Mouse (Mus musculus): ENCODE measurements around the gene Tlcd1. TPM values are rescaled to one million over a fixed set of nuclear protein-coding genes. Genes with fewer than 3 reads are reported as not detected.
A peak's percentile ranks its signal among the peaks of the same experiment; 100 is the strongest.

Tlcd1 gene
- polyA plus RNA-seq, 1 experiment from 2014 or later = 14.1 TPM

DNA sequence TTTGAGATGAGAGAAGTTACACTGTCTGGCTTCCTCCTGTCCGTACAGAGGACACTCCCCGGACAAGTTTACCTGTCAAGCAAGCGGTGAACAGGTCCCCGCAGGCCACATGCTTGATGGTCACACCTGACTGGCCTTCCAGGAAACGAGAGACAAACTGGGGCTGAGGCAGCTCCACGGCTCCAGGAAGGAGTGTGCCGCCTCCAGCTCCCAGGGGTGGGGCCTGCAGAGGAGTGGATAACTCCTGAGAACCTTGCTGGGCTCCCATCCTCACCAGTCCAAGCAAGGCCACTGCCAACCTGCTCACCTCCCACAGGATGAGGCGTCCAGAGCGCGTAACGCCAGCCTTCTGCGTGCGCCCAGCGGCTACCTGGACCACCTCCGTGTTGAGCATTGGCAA lies 6.2 kb upstream of the Tlcd1 start:
- H3K9ac ChIP-seq = no peak overlapping the region
- no peak overlapping the region for H3K4me2 ChIP-seq (replicated peaks)
- no peaks in the 10 kb centered on the region for H3K27me3 ChIP-seq
- ATAC-seq (ENCODE audit: low FRiP score, low read depth) = no peak
- H3K9me3 ChIP-seq = no peaks in the 10 kb centered on the region
- peaks cover 25% of the 10 kb centered on the region for H3K36me3 ChIP-seq
- H3K27ac ChIP-seq = no peak overlapping the region
- 92% methylated on average over 15 of the region's 15 CpGs for WGBS
- no peak overlapping the region for H3K4me3 ChIP-seq
- peaks cover 22% of the 10 kb centered on the region for H3K4me1 ChIP-seq

DNA sequence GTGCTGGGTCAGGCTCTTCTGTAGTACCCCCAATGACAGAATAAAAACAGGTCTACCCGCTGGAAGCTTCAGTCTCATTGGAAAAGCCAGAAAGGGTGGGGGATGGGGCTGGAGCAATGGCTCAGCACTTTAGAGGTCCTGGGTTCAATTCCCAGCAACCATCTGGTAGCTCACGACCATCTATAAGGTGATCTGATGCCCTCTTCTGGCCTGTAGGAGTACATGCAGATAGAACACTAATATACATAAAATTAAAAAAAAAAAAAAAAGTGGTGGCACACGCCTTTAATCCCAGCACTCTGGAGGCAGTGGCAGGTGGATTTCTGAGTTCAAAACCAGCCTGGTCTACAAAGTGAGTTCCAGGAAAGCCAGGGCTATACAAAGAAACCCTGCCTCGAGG lies 5.2 kb upstream of the Tlcd1 start:
- no peaks in the 10 kb centered on the region for H3K9me3 ChIP-seq
- no peak overlapping the region for H3K4me3 ChIP-seq
- no peak overlapping the region for H3K27ac ChIP-seq
- 83% methylated on average over 4 of the region's 4 CpGs for WGBS
- no peak overlapping the region for H3K9ac ChIP-seq
- no peak for ATAC-seq (ENCODE audit: low FRiP score, low read depth)
- H3K4me2 ChIP-seq (replicated peaks) = no peak overlapping the region
- H3K36me3 ChIP-seq = peaks cover 25% of the 10 kb centered on the region
- no peaks in the 10 kb centered on the region for H3K27me3 ChIP-seq
- peaks cover 18% of the 10 kb centered on the region for H3K4me1 ChIP-seq

DNA sequence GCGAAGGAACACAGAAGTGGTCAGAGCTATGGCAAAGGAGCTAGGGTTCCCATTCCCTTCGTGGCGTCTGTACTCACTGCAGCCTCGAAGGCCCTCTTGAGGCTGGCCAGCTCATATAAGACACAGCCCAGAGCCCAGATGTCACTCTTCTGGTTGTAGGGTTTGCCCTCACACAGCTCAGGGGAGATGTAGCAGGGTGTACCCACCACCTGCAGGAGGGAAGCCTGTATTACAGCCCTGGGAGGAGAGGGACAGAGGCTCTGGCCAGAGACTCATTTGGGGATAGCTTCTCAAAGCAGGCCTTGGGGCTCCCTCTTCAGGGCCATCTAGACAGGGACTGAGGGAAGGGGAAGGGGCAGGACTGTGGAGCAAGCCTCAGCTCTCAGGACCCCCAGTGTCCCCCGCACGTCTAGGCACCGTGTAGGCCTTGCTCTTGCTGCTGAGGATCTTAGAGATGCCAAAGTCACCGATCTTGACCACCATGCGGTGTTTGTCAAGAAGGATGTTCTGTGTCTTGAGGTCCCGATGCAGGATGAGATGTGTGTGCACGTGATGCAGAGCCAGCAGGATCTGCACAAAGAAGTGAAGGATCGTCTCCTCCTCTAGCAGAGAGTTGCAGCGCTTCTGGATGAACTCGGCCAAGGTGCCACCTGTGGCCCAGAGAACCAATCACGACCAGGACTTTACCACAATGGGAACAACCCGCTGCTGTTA lies 4.3 kb upstream of the Tlcd1 start:
- WGBS = 79% methylated on average over 16 of the region's 16 CpGs
- ATAC-seq (ENCODE audit: low FRiP score, low read depth) = no peak

DNA sequence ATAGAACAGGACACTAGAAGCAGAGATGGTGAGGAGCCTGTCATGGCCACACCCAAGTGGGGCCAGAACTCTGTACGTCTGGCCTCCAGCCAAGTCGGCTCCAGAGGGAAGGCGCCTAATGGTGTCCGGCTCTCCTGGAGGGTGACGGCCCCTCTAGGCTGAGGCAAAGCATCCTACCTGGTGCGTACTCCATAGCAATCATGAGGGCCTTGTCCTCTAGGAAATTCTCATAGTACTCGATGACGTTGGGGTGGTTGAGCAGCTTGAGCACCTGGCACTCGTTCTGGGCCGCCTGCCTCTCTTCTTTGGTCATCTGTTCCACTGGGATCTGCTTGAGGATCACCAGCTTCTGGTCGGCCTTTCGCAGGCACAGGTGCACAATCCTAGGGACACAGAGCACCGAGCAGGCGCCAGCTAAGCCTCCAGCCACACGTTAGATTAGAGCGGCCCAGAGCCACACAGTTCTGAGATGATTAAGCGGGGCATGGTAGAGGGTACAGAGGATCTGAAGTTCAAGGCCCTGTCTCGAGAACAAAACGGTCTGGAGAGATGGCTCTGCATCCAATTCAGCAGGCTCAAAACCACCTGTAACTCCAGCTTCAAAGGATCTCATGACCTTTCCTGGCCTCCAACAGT lies 3.6 kb upstream of the Tlcd1 start:
- H3K36me3 ChIP-seq = peaks cover 19% of the 10 kb centered on the region
- ATAC-seq (ENCODE audit: low FRiP score, low read depth) = no peak

More for the DNA sequence above, 4.3 kb upstream of the Tlcd1 start:
- Histone ChIP-seq H3K4me2 (replicated peaks) (no peak overlapping the region), H3K27ac (no peak overlapping the region), H3K27me3 (no peaks in the 10 kb centered on the region), H3K4me3 (no peak overlapping the region), H3K36me3 (peaks cover 25% of the 10 kb centered on the region), H3K9me3 (no peaks in the 10 kb centered on the region), H3K4me1 (peaks cover 16% of the 10 kb centered on the region), H3K9ac (no peak overlapping the region)

DNA sequence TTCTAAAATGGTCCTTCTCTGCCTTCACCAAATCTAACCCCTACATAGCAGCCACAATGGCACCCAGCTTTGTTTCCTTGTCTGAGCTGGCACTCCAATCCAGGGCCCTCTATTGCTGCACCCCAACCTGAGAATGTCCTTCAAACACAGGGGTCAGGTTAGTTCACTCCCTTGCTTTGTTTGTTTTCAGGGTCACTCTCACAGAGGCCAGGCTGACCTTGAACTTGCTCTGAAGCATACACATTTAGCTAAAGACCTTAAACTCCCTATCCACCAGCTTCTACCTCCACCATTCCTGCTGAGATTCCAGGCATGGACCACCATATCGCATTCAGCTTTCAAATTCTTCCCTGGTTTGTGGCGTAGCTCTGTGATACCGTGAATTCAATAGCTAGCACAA lies 2.0 kb upstream of the Tlcd1 start:
- Histone ChIP-seq H3K4me1 (peaks cover 30% of the 10 kb centered on the region), H3K27me3 (no peaks in the 10 kb centered on the region), H3K36me3 (peaks cover 20% of the 10 kb centered on the region), H3K4me3 (no peak overlapping the region), H3K4me2 (replicated peaks) (no peak overlapping the region), H3K9me3 (no peaks in the 10 kb centered on the region), H3K9ac (no peak overlapping the region), H3K27ac (no peak overlapping the region)
- no peak for ATAC-seq (ENCODE audit: low FRiP score, low read depth)
- 95% methylated on average over 3 of the region's 3 CpGs for WGBS

More for the DNA sequence above, 3.6 kb upstream of the Tlcd1 start:
- Histone ChIP-seq H3K4me2 (replicated peaks) (no peak overlapping the region), H3K4me1 (peaks cover 21% of the 10 kb centered on the region), H3K9ac (no peak overlapping the region), H3K4me3 (no peak overlapping the region), H3K27me3 (no peaks in the 10 kb centered on the region), H3K9me3 (no peaks in the 10 kb centered on the region), H3K27ac (no peak overlapping the region)
- 78% methylated on average over 19 of the region's 19 CpGs for WGBS

DNA sequence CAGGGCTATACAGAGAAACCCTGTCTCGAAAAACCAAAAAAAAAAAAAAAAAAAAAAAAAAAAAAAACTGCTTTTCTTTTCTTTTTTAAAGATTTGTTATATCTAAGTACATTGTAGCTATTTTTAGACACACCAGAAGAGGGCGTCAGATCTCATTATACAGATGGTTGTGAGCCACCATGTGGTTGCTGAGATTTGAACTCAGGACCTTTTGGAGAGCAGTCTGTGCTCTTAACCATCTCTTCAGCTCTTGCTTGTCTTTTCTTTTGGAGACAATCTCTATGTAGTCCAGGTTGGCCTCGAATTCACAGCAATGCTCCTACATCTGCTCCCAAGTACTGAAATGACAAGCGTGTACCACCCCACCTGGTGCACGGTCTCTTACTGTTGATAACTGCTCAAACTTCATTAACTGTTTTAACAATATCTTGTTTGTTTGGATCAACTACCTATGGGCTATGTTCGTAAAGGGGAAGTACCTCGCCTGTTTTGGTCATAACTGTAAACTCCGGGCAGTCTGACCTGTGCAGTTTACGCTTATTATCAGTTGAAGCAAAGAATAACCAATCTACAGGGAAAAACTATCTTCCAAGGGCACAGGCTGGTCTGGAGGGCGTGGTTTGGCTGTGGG lies 625 bp upstream of the Tlcd1 start:
- no peak for ATAC-seq (ENCODE audit: low FRiP score, low read depth)
- Histone ChIP-seq H3K9me3 (no peaks in the 10 kb centered on the region), H3K36me3 (peaks cover 32% of the 10 kb centered on the region), H3K27ac (peak overlapping the region; percentile 98; the same call in 1 of the 2 replicates), H3K9ac (no peak overlapping the region), H3K4me1 (peaks cover 44% of the 10 kb centered on the region), H3K4me3 (peak overlapping the region; percentile 68), H3K4me2 (replicated peaks) (peak overlapping the region; percentile 91), H3K27me3 (no peaks in the 10 kb centered on the region)
- WGBS = 4% methylated on average over 10 of the region's 10 CpGs

- H3K9ac ChIP-seq = peak overlapping the region; percentile 66
- peaks cover 36% of the 10 kb centered on the region for H3K36me3 ChIP-seq
- H3K4me2 ChIP-seq (replicated peaks) = peak overlapping the region; percentile 91
- no peaks in the 10 kb centered on the region for H3K9me3 ChIP-seq
- no peak for ATAC-seq (ENCODE audit: low FRiP score, low read depth)
- H3K27me3 ChIP-seq = no peaks in the 10 kb centered on the region
- peaks cover 54% of the 10 kb centered on the region for H3K4me1 ChIP-seq
- WGBS = under 1% methylated on average over 23 of the region's 23 CpGs
- peak overlapping the region; percentile 98; the same call in 1 of the 2 replicates for H3K27ac ChIP-seq
- peak overlapping the region; percentile 68 for H3K4me3 ChIP-seq
Observed at GRCm38 (mm10) chr11:78176905-78177331, 407 bp downstream of the Tlcd1 start.

GRCm38 (mm10) chr11:78177437-78177836 lies 926 bp downstream of the Tlcd1 start:
- ATAC-seq (ENCODE audit: low FRiP score, low read depth) = no peak
- H3K27ac ChIP-seq = peak overlapping the region; percentile 98
- peaks cover 59% of the 10 kb centered on the region for H3K4me1 ChIP-seq
- peak overlapping the region; percentile 91 for H3K4me2 ChIP-seq (replicated peaks)
- H3K4me3 ChIP-seq = peak overlapping the region; percentile 68
- H3K27me3 ChIP-seq = no peaks in the 10 kb centered on the region
- peaks cover 36% of the 10 kb centered on the region for H3K36me3 ChIP-seq
- 1% methylated on average over 10 of the region's 10 CpGs for WGBS
- peak overlapping the region; percentile 66 for H3K9ac ChIP-seq
- H3K9me3 ChIP-seq = no peaks in the 10 kb centered on the region

- Histone ChIP-seq H3K9ac (peak overlapping the region; percentile 87), H3K4me1 (peaks cover 60% of the 10 kb centered on the region), H3K36me3 (peaks cover 34% of the 10 kb centered on the region), H3K27ac (peak overlapping the region; percentile 98), H3K27me3 (no peaks in the 10 kb centered on the region), H3K4me3 (peak overlapping the region; percentile 68), H3K4me2 (replicated peaks) (peak overlapping the region; percentile 91), H3K9me3 (no peaks in the 10 kb centered on the region)
- peak; percentile 85 for ATAC-seq (ENCODE audit: low FRiP score, low read depth)
- under 1% methylated on average over 72 of the region's 84 CpGs for WGBS
Observed at GRCm38 (mm10) chr11:78177903-78178858, 1.7 kb downstream of the Tlcd1 start.

DNA sequence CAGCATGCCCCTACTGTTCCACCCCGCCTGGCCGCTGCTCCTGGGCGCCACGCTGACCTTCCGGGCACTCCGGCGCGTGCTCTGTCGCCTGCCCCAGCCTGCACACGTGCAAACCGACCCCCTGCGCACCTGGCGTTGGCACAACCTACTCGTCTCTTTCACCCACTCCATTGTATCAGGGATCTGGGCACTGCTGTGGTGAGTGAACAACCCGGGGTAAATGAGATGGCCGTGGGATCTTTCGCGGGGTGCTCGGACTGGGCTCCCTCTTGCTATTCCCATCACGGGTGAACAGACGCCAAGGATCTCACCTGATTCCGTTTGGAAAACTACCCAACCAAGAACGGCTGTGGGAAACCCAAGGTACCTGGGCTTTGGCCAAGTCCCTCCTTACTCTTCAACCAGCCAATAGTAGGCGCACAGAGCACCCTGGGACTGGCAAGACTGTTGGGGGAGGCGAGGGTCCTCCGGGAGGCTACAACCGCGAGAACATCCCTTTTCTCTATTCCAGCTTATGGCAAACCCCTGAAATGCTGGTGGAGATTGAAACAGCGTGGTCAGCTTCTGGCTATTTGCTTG lies 2.4 kb downstream of the Tlcd1 start:
- peaks cover 34% of the 10 kb centered on the region for H3K36me3 ChIP-seq
- peak; percentile 0; the same call in 1 of the 2 replicates for ATAC-seq (ENCODE audit: low FRiP score, low read depth)
- WGBS = 1% methylated on average over 29 of the region's 29 CpGs

GRCm38 (mm10) chr11:78179438-78179999 lies 3.0 kb downstream of the Tlcd1 start:
- peak overlapping the region; percentile 87 for H3K9ac ChIP-seq
- H3K4me1 ChIP-seq = peaks cover 63% of the 10 kb centered on the region
- peak overlapping the region; percentile 91 for H3K4me2 ChIP-seq (replicated peaks)
- 26% methylated on average over 8 of the region's 8 CpGs for WGBS
- H3K4me3 ChIP-seq = peak overlapping the region; percentile 68
- peaks cover 34% of the 10 kb centered on the region for H3K36me3 ChIP-seq
- H3K27me3 ChIP-seq = no peaks in the 10 kb centered on the region
- no peaks in the 10 kb centered on the region for H3K9me3 ChIP-seq
- peak overlapping the region; percentile 98 for H3K27ac ChIP-seq
- ATAC-seq (ENCODE audit: low FRiP score, low read depth) = no peak

More for the DNA sequence above, 2.4 kb downstream of the Tlcd1 start:
- H3K4me1 ChIP-seq = peaks cover 62% of the 10 kb centered on the region
- peak overlapping the region; percentile 87 for H3K9ac ChIP-seq
- H3K27ac ChIP-seq = peak overlapping the region; percentile 98
- H3K4me3 ChIP-seq = peak overlapping the region; percentile 68
- no peaks in the 10 kb centered on the region for H3K27me3 ChIP-seq
- no peaks in the 10 kb centered on the region for H3K9me3 ChIP-seq
- peak overlapping the region; percentile 91 for H3K4me2 ChIP-seq (replicated peaks)

Data from limb, embryonic 13.5 days (tissue).